Mouse (Mus musculus) limb, embryonic 11.5 days (tissue): ENCODE results near the gene Pbrm1. TPM values are rescaled to one million over a fixed set of nuclear protein-coding genes. Genes with fewer than 3 reads are reported as not detected.

Experiments
- ATAC-seq: fragments of 200-750 bp; cut with Nextera tagmentation; 2 replicates; pipeline ENCODE4 v1.8.0; 2017; ENCODE audit warnings: low read depth; ENCODE audit not compliant: insufficient number of reproducible peaks, low FRiP score, low TSS enrichment
- DNase-seq: peaks from one replicate; pipeline ENCODE4 v3.0.0-alpha.2; 2015; ENCODE audit warnings: low spot score
- H3K27ac ChIP-seq: fragments of 300-500 bp; sonication (generic); replicated peaks from 2 replicates; pipeline ENCODE4 v1.5.1; 2014; ENCODE audit warnings: low read depth, mild to moderate bottlenecking, low read length
- H3K27me3 ChIP-seq: fragments of 300-500 bp; sonication (generic); 2 replicates; pipeline ENCODE4 v1.6.1; 2014; ENCODE audit warnings: mild to moderate bottlenecking, low read length, mixed read lengths; ENCODE audit not compliant: control insufficient read depth, insufficient read depth
- H3K36me3 ChIP-seq: fragments of 300-500 bp; sonication (generic); 2 replicates; pipeline ENCODE4 v1.6.1; 2014; ENCODE audit warnings: mild to moderate bottlenecking, low read length, moderate library complexity, mixed read lengths; ENCODE audit not compliant: control insufficient read depth, insufficient read depth
- H3K4me1 ChIP-seq: fragments of 300-500 bp; sonication (generic); 2 replicates; pipeline ENCODE4 v1.6.1; 2014; ENCODE audit warnings: low read length, mixed read lengths; ENCODE audit not compliant: control insufficient read depth, insufficient read depth
- H3K4me2 ChIP-seq: fragments of 300-500 bp; sonication (generic); 2 replicates; pipeline ENCODE4 v1.6.1; 2014; ENCODE audit warnings: low read depth, mild to moderate bottlenecking, moderate library complexity; ENCODE audit not compliant: severe bottlenecking
- H3K4me3 ChIP-seq: fragments of 300-500 bp; sonication (generic); 2 replicates; pipeline ENCODE4 v1.5.1; 2014; ENCODE audit warnings: low read depth, low read length
- H3K9ac ChIP-seq: fragments of 300-500 bp; sonication (generic); 2 replicates; pipeline ENCODE4 v1.6.1; 2014; ENCODE audit warnings: mild to moderate bottlenecking, low read length
- H3K9me3 ChIP-seq: fragments of 300-500 bp; sonication (generic); 2 replicates; pipeline ENCODE4 v1.6.1; 2016; ENCODE audit warnings: low read length; ENCODE audit not compliant: control insufficient read depth
- WGBS: fragments of 180-500 bp; shearing (Covaris S2); extraction: QIAGEN DNeasy Blood & Tissue Kit; methylation state at CpG from one replicate; pipeline ENCODE4 v1.1.7; 2014; 5-methylcytosine and 5-hydroxymethylcytosine counted together
- polyA plus RNA-seq: library from polyadenylated mRNA; unstranded; fragments of >200 nt; fragmentation: Nextera tagmentation; extraction: Ambion mirVana; gene quantifications from 2 replicates; pipeline ENCODE4 v1.2.1, GENCODE M21; 2014

Pbrm1 gene
- polyA plus RNA-seq, 1 experiment from 2014 or later, result 136 TPM

DNA sequence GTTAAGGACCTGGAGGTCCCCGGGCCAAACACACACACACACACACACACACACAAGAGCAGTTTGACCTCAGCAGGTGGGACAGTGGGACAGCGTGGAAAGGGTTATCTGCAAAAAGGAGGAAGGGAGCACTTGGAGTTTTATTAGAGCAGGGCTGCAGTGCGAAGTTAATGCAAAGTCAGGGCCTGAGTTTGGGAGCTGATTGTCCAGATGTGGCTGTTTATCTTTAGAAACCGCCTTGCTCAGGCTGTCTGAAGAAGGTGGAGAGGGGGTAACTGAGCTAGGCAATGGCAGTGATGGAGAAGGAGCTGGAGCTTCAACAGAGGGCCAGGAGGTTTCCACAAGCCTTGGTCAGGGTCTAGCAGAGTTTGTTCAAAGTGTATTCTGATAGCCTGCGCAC is 12.2 kb upstream of the Pbrm1 start:
- Histone ChIP-seq H3K27me3 (no peaks in the 10 kb centered on the region), H3K4me3 (no peak overlapping the region), H3K9ac (no peak overlapping the region), H3K4me1 (no peaks in the 10 kb centered on the region), H3K27ac (no peak overlapping the region), H3K9me3 (no peaks in the 10 kb centered on the region), H3K4me2 (no peak overlapping the region), H3K36me3 (peaks cover 15% of the 10 kb centered on the region; the same call in 1 of the 2 replicates)
- 75% methylated on average over 5 of the region's 5 CpGs for WGBS
- DNase-seq (no peak), ATAC-seq (no peak)

DNA sequence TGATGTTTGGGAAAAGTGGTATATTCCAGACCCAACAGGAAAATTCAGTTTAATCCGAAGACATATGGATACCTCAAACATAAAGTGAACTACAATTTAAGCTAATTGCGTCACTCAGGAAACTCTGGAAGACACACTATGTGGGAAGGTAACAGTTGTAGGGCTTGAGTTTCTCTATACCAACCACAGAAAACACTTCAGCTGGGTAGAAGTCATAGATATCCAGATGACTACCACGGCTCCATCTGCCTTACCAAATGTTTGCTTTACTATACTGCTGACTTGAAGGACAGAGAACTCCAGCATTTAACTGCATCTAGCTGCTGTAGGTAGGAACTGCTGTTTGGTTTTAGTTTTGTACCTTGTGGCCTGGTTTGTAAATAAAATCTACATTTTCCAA is 7.3 kb upstream of the Pbrm1 start:
- Histone ChIP-seq H3K9me3 (no peaks in the 10 kb centered on the region), H3K36me3 (peaks cover 38% of the 10 kb centered on the region), H3K9ac (no peak overlapping the region), H3K4me3 (no peak overlapping the region), H3K27ac (no peak overlapping the region), H3K27me3 (no peaks in the 10 kb centered on the region), H3K4me1 (no peaks in the 10 kb centered on the region), H3K4me2 (no peak overlapping the region)
- ATAC-seq, result no peak
- DNase-seq, result no peak
- WGBS, result 91% methylated on average over 3 of the region's 3 CpGs

DNA sequence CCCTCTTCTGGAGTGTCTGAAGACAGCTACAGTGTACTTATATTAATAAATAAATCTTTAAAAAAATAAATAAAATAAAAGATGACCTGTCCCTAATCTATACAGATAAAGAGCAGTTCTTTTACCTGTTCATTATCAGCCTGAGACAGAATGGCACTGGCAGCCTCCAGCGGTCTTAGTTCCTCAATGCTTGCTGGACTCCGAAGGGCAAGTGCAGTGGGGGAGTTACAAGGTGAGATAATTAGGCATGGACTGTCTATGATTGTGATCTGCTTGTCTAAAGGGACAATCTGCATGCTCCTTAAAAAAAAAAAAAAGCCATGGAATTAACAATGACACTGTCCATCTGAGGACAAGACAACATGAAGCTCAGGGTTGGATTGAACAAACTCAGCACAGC is 5.0 kb upstream of the Pbrm1 start:
- H3K27ac ChIP-seq, result no peak overlapping the region
- no peaks in the 10 kb centered on the region for H3K27me3 ChIP-seq
- peaks cover 7% of the 10 kb centered on the region; the same call in 1 of the 2 replicates for H3K4me1 ChIP-seq
- no peak overlapping the region for H3K9ac ChIP-seq
- H3K4me3 ChIP-seq, result no peak overlapping the region
- WGBS, result 98% methylated on average over 2 of the region's 2 CpGs
- DNase-seq, result no peak
- H3K9me3 ChIP-seq, result no peaks in the 10 kb centered on the region
- H3K36me3 ChIP-seq, result peaks cover 35% of the 10 kb centered on the region
- ATAC-seq, result no peak
- H3K4me2 ChIP-seq, result no peak overlapping the region

DNA sequence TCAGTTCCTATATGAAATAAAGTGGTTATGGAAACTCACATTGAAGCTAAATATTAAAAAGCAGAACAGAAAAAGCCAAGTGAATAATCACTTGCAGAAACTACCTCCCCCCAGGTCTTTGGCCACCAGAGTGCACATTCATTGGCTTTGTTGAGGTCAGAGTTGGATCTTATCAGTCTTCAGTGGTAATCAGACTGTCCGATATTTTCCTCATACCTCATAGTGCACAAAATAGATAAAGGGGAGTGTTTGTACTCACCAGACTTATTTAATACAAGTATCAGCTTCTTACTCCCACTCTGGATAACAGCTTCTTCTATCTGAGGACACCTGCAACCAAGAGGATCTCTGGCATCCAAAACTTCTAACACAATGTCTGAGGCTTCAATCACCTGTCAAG is 2.9 kb upstream of the Pbrm1 start:
- Histone ChIP-seq H3K4me3 (no peak overlapping the region), H3K4me2 (no peak overlapping the region), H3K9me3 (no peaks in the 10 kb centered on the region), H3K36me3 (peaks cover 32% of the 10 kb centered on the region), H3K27me3 (no peaks in the 10 kb centered on the region), H3K27ac (no peak overlapping the region), H3K4me1 (peaks cover 9% of the 10 kb centered on the region), H3K9ac (no peak overlapping the region)
- no peak for DNase-seq
- ATAC-seq, result no peak
- 93% methylated on average over 1 of the region's 1 CpGs for WGBS

DNA sequence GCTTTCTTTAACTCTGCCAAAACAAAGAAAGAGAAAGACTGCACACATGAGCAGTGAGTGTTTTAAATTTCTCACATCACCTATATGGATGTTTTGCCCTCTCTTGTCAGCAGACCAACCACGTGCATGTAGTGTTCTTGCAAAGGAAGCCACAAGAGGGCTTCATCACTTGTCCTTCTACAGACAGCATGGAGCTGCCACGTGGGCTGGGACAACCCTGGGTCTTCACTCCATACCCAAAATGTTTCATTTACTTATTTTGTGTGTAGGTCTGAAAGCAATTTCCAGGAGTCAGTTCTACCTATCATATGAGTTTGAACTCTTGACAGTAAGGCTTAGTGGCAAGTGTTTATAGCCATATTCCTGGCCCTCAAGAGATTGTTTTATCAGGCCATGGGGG is 1.1 kb upstream of the Pbrm1 start:
- Histone ChIP-seq H3K27me3 (no peaks in the 10 kb centered on the region), H3K4me2 (peak overlapping the region; percentile 49), H3K9me3 (no peaks in the 10 kb centered on the region), H3K4me1 (peaks cover 9% of the 10 kb centered on the region), H3K9ac (peak overlapping the region; percentile 97), H3K4me3 (peak overlapping the region; percentile 64), H3K27ac (no peak overlapping the region), H3K36me3 (peaks cover 22% of the 10 kb centered on the region)
- ATAC-seq (no peak), DNase-seq (no peak)
- 1% methylated on average over 2 of the region's 2 CpGs for WGBS

DNA sequence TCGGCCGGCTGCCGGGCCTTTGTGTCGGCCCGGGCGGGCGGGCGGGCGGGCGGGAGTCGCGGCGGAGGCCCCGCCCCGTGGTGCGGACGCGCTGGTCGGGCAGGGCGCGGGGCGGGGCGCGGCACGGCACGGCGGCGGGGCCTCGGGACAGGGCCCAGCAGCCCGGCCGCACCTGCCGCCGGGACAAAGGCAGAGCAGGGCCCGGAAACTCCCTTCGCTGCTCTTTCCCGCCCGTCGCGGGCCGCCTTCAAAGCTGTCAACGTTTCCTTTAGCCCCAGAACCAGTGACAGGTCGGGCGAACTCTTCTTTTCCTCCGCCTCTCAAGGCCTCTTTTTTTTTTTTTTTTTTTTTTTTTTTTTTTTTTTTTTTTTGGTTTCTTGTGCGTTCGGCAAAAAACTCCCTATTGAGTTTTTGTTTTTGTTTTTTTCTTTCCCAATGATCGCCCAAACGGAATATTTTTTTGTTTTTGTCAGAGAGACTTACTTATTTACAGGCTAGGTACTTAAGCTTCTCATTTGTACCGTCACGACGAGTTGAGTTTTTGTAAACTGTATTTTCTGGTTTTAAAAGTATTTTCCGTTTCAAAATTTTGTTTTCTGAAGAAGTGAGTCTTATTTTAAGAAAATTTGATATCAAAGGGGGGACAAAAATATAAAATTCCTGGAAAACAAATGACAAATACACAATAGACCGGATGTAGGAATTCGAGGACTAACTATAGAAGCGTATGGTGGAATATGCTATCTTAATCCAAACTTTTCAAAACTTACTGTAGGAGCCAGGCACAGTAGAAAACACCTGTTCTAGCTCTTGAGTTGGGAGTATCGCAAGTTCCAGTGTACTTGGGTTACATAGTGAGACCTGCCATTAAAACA is 630 bp downstream of the Pbrm1 start:
- 8% methylated on average over 36 of the region's 56 CpGs for WGBS
- ATAC-seq (peak; percentile 89), DNase-seq (peak; percentile 84)
- H3K4me1 ChIP-seq, result peaks cover 9% of the 10 kb centered on the region
- peak overlapping the region; percentile 97 for H3K27ac ChIP-seq
- H3K9ac ChIP-seq, result peak overlapping the region; percentile 97
- peak overlapping the region; percentile 64 for H3K4me3 ChIP-seq
- no peaks in the 10 kb centered on the region for H3K27me3 ChIP-seq
- no peaks in the 10 kb centered on the region for H3K9me3 ChIP-seq
- H3K4me2 ChIP-seq, result peak overlapping the region; percentile 49
- H3K36me3 ChIP-seq, result peaks cover 15% of the 10 kb centered on the region

DNA sequence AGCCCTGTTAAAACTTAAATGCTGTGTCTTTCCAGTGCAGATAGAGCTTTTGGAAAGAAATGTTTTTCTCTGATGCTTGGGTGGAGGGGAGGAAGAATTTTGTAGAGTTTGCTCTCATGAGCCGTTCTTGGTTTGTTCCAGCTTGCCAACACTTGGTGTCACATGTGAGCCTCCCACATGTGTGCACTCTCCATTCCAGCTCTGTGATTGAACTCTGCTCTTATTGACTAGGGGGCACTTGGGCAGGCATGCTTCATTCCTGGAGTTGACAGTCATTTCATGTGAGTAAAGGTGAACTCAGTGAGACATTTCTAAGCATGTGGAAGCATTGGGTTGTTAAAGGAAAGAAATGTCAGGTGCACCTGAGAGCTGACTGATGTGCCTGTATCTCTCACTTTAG is 3.6 kb downstream of the Pbrm1 start:
- 74% methylated on average over 1 of the region's 1 CpGs for WGBS
- H3K9me3 ChIP-seq, result no peaks in the 10 kb centered on the region
- H3K9ac ChIP-seq, result no peak overlapping the region
- ATAC-seq (no peak), DNase-seq (no peak)
- no peak overlapping the region for H3K4me2 ChIP-seq
- H3K27ac ChIP-seq, result no peak overlapping the region
- H3K4me1 ChIP-seq, result peaks cover 8% of the 10 kb centered on the region
- no peaks in the 10 kb centered on the region for H3K27me3 ChIP-seq
- peaks cover 21% of the 10 kb centered on the region for H3K36me3 ChIP-seq
- no peak overlapping the region for H3K4me3 ChIP-seq

DNA sequence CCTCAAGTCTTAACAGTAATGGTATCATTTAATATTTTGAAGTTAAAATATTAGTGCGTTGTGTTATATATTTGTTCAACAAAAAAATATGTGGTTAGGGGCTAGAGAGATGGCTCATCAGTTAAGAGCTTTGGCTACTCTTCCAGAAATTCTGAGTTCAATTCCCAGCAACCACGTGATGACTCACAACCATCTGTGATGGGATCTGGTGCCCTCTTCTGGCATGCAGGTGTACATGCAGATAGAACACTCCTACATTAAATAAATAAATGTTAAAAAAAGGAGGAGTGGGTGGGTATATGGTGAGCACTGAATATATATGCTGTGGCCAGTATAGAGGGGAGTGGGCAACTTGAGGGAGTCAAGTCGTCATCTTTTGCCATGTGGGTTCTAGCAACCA is 6.8 kb downstream of the Pbrm1 start:
- Histone ChIP-seq H3K4me3 (no peak overlapping the region), H3K9ac (no peak overlapping the region), H3K27me3 (no peaks in the 10 kb centered on the region), H3K36me3 (peaks cover 27% of the 10 kb centered on the region), H3K9me3 (no peaks in the 10 kb centered on the region), H3K4me2 (no peak overlapping the region), H3K27ac (no peak overlapping the region), H3K4me1 (no peaks in the 10 kb centered on the region)
- DNase-seq (no peak), ATAC-seq (no peak)
- WGBS, result 82% methylated on average over 3 of the region's 3 CpGs
